Mouse (Mus musculus): ENCODE data around the gene Plekhh1.

Plekhh1 gene

GRCm38 (mm10) chr12:79070736-79071333 lies 41.9 kb downstream of the Plekhh1 start:
- no peak for DNase-seq (ENCODE audit: low read depth, low spot score)

DNA sequence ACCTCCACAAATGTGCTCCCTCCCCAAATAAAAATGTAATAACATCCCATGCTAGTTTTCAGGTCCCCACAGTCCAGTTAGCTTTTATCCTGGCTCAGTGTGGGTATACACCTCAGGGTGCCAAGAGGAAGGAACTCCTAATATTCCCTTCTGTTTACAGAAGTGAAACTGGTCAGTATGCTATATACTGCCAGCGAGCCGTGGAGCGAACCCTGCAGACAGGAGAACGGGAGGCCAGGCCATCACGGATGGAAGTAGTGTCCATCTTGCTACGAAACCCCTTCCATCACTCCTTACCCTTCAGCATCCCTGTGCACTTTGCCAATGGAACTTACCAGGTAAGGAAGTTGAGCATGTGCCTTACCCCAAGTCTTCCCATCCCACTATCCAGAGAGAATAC lies 43.6 kb downstream of the Plekhh1 start:
- DNase-seq (ENCODE audit: low read depth, low spot score), result no peak

- no peak for DNase-seq (ENCODE audit: low read depth, low spot score)
Observed at GRCm38 (mm10) chr12:79073362-79073761, 44.4 kb downstream of the Plekhh1 start.

DNA sequence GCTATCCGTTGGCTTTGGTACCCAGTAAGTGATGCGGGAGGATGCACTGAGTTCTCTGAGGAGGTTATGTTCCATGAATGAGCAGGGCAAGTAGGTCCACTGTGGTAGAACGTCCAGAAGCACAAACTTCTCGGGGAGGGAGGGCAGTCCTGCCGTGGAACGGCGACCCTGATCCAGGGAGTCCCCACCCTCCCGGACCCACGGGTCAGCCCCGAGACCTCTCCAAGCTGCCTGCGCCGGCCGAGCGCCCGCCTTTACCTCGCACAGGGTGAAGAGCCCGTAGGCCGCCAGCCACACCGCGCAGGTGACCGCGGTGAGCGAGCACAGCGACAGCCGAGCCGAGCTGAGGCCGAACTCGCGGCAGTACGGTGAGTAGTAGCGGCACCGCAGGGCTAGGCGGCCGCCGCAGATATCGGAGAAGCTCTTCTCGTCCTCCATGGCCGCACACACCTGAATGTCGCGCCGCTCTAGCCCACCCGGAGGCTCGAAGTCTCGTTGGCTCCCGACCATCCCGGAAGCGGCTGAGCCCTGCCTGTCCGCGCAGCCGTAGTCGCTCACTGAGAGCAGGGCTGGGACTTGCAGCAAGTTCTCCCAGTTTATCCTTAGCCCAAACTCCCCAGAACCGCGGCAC lies 60.3 kb downstream of the Plekhh1 start, which contains the start of gene Pigh:
Pigh (minus strand) TSS at position 470 of the 631 bp plus-strand sequence.
- peak; percentile 94 for DNase-seq (ENCODE audit: low read depth, low spot score)

- peak; percentile 76 for DNase-seq (ENCODE audit: low read depth, low spot score)
Observed at GRCm38 (mm10) chr12:79092569-79092968, 63.6 kb downstream of the Plekhh1 start.

DNA sequence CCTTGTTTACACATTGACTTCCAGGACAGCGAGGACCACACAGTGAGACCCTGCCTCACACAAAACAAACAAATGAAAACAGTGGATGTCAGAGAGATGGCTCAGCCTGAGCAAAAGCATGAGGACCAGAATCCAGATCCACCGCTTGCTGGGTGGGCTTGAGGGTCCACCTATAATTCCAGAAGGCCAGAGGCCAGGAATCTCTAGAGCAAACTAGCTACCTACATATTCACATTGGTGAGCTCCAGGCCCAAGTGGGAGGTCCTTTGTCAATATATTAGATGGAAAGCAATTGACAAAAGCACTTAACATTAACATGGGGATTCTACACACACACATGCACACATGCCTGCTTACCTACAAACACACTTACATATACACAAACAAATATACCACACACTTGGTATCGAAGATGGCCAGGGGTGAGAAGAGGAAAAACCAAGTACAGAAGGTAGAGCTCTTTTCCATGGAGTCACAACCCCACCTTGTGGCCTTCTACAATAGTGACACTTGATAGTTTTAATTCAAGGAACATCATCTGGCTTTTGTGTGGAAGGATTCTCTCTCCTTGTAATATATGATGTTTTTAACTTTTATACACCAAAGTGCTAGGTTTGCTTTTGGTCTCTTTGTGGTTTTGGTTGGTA lies 68.3 kb downstream of the Plekhh1 start:
- peak; percentile 69 for DNase-seq (ENCODE audit: low read depth, low spot score)

- no peak for DNase-seq (ENCODE audit: low read depth, low spot score)
Observed at GRCm38 (mm10) chr12:79103773-79104172, 74.8 kb downstream of the Plekhh1 start.

DNA sequence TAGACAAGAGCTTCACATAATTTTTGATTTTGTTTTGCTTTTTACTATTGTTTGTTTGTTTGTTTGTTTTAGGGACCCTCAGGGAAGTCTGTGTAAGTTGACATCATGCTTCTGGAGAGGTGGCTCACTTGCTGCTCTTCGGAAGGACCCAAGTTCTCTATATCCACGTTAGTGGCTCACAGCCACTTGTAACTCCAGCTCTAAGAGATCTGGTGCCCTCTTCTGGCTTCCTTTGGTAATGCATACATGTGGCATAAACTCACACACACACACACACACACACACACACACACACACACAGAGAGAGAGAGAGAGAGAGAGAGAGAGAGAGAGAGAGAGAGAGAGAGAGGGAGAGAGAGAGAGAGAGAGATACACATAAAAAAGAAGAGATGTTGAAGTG lies 75.6 kb downstream of the Plekhh1 start:
- peak; percentile 80 for DNase-seq (ENCODE audit: low read depth, low spot score)

GRCm38 (mm10) chr12:79105312-79105711 lies 76.3 kb downstream of the Plekhh1 start:
- no peak for DNase-seq (ENCODE audit: low read depth, low spot score)

- no peak for DNase-seq (ENCODE audit: low read depth, low spot score)
Observed at GRCm38 (mm10) chr12:79118991-79119390, 90.0 kb downstream of the Plekhh1 start.

DNA sequence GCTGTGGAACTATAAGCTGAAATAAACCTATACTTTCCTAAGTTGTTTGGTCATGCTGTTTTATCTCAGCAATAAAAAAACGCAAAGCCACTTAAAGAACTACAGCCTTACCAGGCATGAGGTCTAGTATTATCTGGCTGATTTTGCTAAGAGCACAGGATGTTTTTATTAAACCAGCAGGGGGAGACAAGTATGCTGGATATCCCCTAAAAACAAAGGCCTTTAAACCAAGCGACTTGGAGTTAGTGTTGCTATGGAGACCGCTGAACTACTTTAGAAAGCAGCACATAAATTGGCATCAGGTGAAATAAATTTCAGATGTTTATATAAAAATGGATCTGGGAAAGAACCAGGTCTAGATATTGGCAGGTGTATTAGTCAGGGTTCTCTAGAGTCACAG lies 93.9 kb downstream of the Plekhh1 start:
- peak; percentile 35 for DNase-seq (ENCODE audit: low read depth, low spot score)

DNA sequence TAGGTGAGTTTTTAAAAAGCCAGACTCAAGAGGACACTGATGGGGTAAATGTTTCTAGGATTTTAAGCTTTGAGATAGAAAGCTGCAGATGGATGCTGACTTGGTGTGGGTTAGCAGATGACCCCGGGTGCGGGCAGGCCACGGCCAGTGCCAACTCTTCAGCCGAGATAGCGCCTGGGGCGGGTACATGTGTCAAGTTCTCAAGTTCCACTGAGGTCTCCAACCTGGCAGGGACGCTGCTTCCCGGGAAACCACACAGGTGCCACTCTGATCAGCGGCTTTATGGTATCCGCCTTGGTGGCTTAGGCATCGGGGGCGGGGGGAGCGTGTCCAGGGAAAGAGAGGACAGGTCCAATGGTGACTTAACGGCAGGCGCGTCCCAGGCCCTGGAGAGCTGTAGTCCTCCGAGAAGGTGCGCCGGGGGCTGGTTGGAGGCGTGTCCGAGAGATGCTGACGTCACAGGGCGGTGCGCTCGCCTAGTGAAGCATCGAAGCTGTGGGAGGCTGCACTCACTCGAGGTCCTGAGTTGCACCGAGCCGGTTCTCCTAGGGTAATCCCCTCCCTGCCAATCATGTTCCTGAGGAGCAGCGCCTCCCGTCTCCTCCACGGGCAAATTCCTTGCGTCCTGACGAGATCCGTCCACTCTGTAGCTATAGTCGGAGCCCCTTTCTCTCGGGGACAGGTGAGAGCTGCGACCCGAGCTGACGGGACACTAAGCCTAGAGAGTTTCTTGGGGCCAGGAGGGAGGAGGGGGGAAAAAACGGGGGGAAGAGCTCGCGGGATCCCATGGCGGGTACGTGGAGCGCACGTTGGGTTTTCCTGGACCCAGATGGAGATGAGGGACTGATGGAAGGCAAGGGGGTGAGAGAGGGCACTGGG lies 101.6 kb downstream of the Plekhh1 start, which contains the start of gene Arg2:
Arg2 (plus strand) TSS at position 479 of the 879 bp plus-strand sequence.
- peak; percentile 88 for DNase-seq (ENCODE audit: low read depth, low spot score)
